Mouse (Mus musculus) megakaryocyte progenitor cell, adult 5-6 weeks (primary cell): ENCODE measurements at regions not wholly inside any gene's neighbourhood (a gene's known extent, or its start where the extent isn't known, plus 50 kb on each side); places are given as distances from the start of the nearest gene placed in this dataset.
A peak's percentile ranks its signal among the peaks of the same experiment; 100 is the strongest.

Experiments used
- ATAC-seq: replicated peaks from 2 replicates; pipeline ENCODE4 v1.8.0; 2016; ENCODE audit warnings: mild to moderate bottlenecking, moderate TSS enrichment, inconsistent platforms; ENCODE audit not compliant: poor library complexity

DNA sequence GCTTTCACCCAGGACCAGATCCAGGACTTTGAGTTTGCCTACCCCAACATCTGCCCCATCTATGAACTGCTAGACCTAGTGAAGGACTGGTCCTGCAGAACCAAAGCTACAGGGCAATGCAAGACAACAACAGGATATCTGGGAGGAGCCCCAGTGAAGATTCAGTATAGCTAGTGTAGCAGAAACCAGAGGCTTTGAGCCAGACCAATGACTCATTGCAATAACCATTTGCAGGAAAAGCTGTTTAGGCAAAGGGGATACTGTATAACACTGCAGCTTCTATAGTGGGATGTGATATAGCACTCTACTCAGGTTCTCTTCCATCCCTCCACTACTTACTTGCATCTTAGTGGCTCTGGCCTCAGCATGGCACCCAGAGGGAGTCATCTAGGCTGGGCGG lies 123.8 kb upstream of the Egln3 start:
- no peak for ATAC-seq

DNA sequence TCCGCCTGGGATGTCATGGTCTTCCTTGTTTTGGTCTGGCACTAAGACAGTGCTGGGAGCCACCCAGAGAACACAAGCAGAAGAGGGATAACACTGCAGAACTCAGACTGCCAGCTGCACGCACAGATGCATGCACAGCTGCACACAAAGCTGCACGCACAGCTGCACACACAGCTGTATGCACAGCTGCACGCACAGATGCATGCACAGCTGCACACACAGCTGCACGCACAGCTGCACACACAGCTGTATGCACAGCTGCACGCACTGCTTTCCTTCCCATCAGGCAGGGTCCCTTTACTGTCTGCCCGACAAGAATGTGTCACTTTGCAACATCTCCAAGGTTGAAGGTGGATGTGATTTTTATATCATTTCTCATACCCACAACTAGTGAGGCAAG lies 122.9 kb upstream of the Egln3 start:
- no peak for ATAC-seq

DNA sequence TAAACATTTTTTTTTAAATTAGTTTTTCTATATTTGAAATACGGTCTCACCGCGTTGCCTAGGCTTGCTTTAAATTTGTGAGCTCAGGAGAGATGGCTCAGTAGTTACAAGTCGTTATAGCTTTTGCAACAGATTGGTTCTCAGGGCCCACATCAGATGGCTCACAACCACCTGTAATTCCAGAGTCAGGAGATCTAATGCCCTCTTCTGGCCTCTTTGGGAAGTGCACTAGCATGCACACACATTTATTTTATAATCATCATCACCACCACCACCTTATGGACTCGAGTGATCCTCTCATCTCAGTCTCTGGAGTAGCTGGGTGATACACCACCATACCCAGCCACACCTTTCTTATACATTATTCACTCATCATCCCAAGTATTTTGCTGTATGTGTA lies 116.9 kb upstream of the Egln3 start:
- 0 out of 2 replicates have a peak, but pooled peaks have one; percentile 29 for ATAC-seq

DNA sequence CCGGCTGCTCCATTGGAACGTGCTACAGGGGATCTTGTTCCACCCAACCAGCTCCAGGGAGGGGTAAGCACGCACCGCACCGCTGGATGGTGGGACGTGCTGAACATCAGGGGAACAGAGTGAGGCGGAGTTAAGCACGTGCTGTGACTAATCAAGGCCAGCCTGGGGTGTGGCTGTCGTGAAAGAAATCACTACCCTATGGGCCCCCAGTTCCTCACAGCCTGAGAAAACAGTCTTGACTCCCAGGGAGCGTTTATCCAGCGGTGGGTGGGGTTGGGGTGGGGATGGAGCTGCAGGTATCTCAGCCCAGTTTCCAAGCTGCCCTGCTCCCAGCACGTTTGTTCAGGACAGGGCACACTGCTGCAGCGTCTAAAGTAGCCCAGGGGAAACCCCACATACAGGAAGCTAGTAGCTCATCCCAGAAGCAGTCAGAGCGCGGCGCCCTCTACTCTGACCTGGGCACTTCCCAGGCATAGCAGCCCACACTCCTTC lies 113.4 kb upstream of the Egln3 start:
- ATAC-seq = 0 out of 2 replicates have a peak, but pooled peaks have one; percentile 40

DNA sequence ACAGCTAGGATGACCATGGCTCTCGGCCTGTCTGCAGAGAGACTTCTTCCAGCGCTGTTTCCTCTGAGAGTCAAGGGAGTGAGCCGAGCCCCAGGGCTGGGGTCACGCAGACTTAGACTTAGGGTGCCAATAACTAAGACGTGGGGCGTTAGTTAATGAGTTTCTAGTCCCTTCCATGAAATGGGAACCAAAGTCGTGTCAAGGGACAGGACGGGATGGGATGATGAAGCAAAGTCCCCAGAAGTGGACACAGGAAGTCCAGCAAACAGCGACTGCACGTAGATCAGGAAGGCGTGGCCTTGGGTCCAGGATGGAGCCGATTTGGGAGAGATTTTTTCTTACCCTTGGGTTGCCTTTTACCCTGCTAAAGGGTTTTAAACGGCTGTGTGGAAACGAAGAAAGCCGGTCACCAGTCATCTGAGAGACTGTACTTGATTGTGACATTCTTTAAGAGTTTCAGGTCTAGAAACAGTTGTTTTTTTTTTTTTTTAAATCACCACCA lies 112.5 kb upstream of the Egln3 start:
- ATAC-seq = no peak

DNA sequence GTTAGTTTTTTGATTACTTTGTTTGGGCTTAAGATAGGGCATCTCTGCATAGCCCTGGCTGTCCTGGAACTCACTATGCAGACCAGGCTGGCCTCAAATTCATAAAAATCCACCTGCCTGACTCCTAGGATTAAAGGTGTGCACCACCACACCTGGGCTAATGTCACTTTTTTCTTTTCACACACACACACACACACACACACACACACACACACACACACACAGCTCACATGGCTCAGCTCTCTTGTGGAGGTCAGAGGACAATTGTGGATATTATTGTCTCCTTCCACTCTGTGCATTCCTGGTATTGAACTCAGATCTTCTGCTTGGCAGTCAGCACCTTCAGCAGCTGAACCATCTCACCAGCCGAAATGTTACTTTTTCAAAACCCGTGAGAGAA lies 110.5 kb upstream of the Egln3 start:
- ATAC-seq = no peak

DNA sequence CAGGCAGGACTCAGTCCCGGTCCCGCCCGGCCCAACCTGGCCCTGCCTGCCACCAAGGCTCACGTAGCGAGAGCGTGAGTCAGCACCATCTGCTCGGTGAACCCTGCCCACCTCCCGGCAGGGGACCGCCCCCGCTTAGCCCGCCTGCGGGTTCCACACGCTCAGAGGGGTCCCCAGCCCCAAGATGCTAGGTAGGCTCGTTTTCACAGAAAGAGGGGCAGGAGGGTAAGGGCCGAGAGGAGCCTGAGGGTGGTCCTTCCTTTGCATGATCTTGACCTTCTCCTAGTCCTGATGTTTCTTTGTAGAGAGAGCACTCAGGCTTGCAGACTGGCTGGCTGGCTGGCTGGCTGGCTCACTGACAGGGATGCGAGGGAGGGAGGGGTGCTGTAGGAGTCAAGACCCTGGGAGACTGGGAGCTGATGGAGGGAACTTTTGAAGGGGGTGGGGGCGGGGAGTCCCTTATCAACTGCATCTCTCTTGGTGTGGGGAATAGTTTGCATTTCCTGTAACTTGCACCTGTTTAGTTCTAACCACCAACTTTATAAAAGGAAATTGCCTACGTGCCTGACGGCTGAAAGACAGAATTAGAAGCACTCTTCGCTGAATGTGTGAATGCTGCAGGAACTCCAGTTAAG lies 109.7 kb upstream of the Egln3 start:
- ATAC-seq = peak; percentile 89

DNA sequence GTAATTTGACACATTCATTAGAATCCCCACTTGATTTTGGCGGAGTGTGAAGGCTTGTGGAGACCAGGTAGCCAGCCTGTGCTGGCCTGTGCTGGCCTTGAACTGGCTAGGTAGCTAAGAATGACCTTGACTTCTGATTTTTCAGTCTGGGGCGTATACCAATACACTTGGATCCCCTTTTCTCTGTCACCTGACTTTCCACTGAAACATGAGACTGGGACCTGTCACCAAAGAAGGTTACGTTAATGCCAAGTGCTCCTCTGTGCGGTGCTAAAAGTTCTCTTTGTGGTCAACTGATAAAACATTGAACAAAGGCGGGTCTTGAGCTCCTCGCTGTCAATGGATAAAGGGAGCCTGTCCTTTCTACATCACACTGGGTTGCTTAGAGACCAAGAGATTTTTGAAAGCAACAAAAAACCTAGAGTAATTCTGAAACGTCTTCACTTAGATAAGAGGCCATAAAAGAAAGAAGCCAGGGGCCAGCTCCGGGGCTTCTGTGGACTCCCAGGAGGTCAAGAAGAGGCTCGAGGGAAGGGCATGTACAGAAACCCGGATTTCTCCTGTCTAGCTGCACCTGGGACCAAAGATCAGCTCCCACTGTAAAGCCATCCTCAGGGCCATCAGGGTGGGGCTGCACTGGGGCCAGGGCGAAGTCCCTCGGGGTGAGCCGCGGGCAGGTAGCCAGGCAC lies 109.0 kb upstream of the Egln3 start:
- peak; percentile 24; the same call in 1 of the 2 replicates for ATAC-seq

DNA sequence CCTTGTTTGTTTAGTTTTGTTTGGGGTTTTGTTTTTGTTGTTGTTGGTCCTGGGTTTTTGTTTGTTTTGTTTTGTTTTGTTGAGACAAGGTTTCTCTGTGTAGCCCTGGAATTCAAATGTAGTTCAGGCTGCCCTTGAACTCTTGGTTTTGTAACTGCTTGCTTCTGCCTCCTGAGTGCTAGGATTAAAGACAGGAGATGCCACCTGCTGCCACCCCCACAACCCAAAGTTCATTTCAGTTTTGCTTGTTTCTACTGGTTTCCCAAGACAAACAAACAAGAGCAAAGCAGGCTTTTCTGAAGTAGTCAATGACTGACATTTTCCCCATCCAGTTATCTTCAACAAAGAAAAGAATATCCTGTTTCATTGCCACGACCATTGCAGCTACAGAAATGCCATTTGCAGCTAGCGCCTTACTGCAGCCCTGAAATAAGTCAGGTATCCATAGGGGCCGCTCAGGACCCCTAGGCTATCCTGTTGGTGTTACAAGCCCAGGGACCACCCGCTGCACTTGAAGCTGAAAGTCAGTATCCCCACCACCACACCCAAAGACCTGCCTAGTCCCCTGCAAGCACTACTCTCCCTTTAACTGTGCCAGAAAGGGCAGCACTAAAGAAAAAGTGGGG lies 108.3 kb upstream of the Egln3 start:
- ATAC-seq = no peak

DNA sequence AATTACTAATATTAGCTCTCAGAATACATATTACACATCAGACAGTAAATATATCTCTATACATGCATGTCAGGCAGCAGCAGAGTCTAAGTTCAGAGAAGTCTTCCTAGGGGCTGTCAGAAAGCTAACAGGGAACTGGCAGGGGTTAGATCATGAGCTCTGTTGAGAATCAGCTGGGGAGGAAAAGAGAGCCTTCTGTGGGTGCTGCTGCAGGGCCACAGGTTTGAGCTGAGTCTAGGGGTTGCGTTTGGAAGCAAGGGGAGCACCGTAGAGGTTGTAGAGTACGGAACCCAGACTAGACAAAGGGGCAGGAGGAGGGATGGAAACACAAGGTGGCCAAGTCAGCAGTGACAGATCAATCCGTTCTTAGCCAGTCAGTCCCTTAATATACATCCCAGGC lies 106.2 kb upstream of the Egln3 start:
- no peak for ATAC-seq

DNA sequence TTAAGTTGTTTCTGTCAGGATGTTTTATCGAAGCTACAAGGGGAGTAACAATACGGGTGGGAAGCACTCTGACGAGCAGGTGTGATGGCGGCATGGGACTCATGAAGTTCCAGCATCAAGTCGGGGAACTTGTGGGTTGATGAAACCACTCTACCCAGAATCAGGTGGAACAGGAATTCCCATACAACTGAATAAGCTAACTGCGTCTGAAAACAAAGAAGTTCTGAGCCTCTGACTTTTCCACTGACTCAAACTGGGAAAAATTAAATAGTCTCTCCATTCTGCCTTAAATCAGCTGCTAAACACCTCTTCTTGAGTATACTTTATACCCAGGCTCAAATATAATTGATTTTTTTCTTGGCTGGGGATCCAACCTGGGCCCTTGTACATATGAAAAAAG lies 105.6 kb upstream of the Egln3 start:
- ATAC-seq = no peak

DNA sequence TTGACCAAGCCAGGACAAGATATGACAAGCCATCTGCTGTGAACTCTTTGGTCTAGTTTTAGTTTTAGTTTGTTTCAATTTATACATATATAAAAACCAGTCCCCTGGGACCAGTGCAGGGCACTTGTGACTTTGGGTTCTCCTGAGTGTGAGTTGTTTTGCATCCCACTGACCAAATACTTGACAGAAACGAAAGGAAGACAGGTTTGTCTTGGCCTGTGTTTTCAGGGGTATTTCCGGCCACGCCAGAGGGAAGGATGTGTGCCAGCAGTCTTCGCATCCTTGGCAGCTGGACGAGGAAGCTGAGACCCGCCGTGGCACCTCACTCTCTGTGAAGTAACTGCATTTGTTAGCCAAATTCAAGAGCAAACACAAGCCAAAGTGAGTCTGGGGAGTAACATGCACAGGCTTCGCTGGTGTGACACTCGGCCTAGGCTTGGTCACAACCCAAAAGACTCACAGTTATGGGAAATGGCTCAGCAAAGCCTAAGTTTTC lies 101.5 kb upstream of the Egln3 start:
- no peak for ATAC-seq

DNA sequence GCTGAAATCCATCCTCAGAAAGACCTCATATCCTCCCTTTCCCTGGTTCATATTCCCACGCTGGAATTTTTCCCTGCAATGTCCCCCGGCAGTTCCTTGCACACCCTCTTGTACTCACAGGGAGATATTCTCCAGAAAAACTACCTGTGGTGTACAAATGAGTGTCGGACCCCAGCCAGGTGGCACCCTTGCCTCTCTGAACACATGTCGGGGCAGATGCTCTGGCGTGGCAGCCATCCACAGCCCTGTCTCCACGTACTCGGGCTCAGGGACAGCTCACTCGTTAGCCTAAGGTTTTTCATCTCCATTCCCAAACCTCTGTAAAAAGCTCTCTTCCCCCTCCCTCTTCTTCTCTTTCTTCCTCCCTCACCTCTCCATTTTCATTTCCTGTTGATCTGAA lies 100.1 kb upstream of the Egln3 start:
- ATAC-seq = no peak

DNA sequence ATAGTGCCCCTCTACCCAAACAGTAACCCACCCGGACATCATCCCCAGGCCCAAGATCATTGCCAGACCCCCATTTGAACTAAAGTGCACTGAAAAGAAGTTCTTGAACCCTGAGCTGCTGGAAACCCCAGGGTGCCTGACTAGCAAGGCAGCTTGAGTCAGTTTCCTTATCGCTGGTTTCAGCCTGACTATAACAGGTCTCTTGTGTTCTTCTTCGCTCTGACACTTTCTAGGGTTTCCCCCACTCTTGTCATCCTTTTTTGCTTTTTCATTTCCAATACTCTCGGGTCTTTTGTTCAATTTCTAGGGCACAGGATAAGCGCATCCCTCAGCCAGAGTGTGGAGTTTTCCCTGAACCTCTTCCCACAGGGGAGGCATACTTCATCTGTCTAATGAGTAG lies 95.8 kb upstream of the Egln3 start:
- no peak for ATAC-seq

DNA sequence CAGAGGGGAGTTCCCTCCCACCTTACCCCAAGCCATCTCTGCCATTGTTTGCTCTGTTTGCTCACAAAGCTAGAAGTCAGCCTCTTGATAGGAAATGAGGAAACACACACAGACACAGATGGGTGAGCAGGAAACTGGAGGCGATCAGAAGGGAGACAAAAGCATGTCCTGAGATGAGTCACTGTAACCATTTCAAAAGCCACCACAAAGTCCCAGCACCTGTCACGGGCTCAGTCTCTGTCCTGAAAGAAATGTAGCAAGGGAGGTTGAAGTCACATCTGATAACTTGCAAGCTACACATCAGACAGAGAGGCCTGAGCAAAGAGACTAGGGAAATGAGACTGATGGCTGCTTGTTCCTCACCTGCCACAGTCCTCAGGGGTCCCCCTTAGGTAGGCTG lies 89.6 kb upstream of the Egln3 start:
- ATAC-seq = peak; percentile 90

DNA sequence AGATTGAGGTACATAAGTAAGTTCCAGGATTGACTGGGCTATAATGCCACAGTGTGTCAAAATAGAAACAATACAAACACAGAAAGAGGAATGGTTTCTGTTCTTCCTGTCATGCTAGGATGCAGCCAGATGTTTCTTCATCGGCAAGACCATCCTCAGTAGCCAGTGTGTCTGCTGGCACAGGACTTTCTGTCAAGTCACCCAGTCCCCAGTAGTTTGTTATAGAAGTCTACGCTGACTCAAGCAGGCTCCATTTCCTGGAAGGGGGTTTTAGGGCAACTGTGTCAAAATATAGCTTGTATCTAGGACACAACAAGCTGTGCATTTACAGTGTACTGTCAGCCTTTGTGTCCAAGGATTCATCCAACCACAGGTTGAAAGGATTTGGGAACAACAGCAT lies 86.7 kb upstream of the Egln3 start:
- no peak for ATAC-seq

DNA sequence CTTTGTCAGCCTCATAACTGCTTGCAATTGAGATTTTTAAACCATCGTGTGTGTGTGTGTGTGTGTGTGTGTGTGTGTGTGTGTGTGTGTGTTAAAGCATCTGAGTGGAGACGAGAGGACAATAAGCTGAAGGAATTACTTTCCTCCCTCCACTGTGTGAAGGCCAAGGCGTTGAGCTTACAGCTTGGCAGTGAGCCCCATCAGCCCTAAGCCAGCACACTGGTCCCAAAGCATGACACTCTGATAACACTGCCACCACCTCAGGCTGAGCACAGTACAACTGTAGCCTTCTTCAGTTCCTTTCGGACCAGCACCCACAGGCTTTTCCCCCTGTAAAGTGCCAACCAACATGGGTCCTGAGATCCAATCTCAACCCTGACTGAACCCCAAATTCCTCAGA lies 85.1 kb upstream of the Egln3 start:
- ATAC-seq = 0 out of 2 replicates have a peak, but pooled peaks have one; percentile 55

DNA sequence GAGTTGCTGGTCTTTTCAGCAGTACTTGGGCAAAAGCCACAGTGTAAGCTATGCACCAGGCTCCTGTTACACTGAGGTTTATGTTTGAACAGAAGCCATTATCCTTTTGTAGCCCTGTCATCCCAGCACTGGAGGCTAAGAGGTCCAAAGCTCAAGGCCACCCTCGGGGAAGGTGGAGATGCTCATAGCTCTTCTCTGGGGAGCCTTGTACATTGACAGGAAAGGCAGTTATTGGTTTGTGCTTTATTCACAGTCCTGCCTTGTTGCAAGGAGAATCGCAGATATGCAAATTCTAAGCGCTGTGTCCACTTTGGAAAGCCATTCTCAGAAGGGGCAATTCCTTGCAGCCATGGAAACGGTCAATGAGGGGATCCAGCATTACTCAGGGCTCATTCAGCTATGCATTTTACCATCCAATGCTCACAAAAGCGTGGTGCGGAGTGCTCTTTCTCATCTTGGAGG lies 84.4 kb upstream of the Egln3 start:
- no peak for ATAC-seq

DNA sequence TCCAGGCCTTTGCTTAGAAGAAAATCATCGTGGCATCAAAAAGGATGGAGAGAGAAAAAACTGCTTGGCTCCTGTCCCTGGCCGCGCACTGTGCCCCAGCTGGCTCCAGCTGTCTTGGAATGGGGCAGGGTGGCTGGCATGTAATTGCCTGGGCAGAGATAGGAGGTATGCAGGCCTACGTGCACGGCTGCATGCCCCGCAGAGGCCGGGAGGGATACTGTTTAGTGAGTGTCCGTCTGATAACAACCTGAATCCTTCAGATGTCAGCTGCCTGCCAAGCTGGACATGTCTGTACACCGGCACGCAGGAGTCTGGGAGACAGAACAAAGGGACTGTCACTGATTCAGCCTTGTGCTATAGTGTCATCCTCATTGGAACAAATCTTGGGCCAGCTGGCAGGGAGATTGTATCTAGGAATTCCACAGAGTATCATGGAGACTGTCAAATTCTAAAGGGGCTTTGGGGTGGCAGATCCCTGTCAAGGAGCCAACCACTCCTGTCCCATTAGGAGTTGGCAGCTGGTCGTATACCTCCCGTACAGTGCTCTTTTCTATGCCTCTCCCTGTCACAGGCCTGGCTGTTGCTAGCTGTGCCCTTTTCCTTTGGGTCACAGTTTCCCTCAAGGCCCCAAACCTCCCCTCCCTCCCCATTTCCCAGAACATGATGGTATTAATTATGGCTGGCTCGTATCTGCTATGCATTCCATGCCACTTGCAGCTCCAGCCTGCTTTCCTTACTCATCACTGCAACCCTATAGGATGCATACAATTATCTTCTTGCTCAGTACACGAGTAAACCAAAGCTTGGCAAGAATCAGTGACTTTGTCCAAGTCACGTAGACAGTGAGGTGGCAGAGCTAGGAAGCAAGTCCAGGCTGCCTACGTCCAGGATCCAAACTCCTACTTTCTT lies 83.5 kb upstream of the Egln3 start:
- no peak for ATAC-seq

DNA sequence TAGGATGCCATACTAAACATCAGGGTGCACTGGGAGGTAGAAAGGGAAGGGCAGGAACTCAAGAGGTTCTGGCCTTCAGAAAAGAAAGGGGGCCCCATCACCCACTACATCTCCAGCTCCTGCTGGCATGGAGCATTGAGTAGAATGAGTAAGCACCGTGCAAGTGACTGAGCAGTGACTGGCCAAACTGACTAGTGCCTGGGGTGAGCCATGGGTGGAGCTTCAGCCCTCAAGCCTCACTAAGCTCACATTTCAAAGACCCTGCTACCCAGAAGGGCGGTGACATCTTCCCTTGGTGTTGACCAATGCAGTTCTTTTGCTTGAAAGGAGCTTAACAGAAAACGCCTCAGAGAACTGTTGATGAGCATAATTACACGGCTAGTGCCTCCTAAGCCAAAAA lies 80.0 kb upstream of the Egln3 start:
- ATAC-seq = peak; percentile 75

DNA sequence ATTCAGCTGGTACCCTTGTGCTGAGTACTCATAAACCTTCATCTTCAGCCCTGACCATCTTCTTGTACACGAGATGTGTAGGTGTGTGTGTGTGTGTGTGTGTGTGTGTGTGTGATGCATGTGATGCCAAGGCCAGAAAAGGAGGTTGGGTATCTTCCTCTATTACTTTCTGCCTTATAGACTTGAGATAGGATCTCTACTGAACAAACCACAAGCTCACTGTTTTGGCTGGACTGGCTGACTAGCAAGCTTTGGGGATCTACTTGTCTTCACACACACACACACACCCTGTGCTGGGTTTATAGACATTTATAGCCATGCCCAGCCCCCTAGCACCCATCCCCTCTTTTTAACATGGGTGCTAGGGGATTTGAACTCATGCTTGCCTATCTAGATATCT lies 79.4 kb upstream of the Egln3 start:
- ATAC-seq = peak; percentile 42
